Mouse (Mus musculus): ENCODE data around the gene Acadvl.

The Acadvl gene

GRCm38 (mm10) chr11:70000396-70000898, 14.8 kb downstream of the Acadvl start, which contains the start of gene Dvl2:
Dvl2 (plus strand) TSS chr11:70000595.
- peak; percentile 91 to 95 for DNase-seq

GRCm38 (mm10) chr11:69999666-70000065, 15.5 kb downstream of the Acadvl start:
- no peak for DNase-seq

- no peak for DNase-seq
These were observed 16.4 kb downstream of the Acadvl start for GRCm38 (mm10) chr11:69998567-69999491.

- DNase-seq = peak; percentile 89
These were observed 18.1 kb downstream of the Acadvl start for GRCm38 (mm10) chr11:69997070-69997509.

- peak in 1 of 2 experiments; percentile 46 for DNase-seq
These were observed 18.8 kb downstream of the Acadvl start for GRCm38 (mm10) chr11:69996161-69997061.

- DNase-seq = peak; percentile 98 to 99
These were observed 19.7 kb downstream of the Acadvl start, which contains the start of gene Phf23 for GRCm38 (mm10) chr11:69995391-69995960. Phf23 (plus strand) TSS chr11:69995777.

- DNase-seq = no peak
These were observed 20.7 kb downstream of the Acadvl start for GRCm38 (mm10) chr11:69994401-69995090.

GRCm38 (mm10) chr11:69992932-69993331, 22.3 kb downstream of the Acadvl start:
- no peak for DNase-seq

GRCm38 (mm10) chr11:69992396-69992795, 22.8 kb downstream of the Acadvl start:
- peak; percentile 51 to 62 for DNase-seq

- DNase-seq = no peak
These were observed 23.5 kb downstream of the Acadvl start for GRCm38 (mm10) chr11:69991711-69992110.

GRCm38 (mm10) chr11:69990850-69991691, 24.1 kb downstream of the Acadvl start, which contains the start of gene Gabarap:
Gabarap (plus strand) TSS chr11:69991143.
- peak; percentile 97 to 98 for DNase-seq

- DNase-seq = no peak
These were observed 25.3 kb downstream of the Acadvl start for GRCm38 (mm10) chr11:69989949-69990348.

- DNase-seq = no peak
These were observed 30.8 kb downstream of the Acadvl start for GRCm38 (mm10) chr11:69984431-69984830.

- DNase-seq = no peak
These were observed 31.8 kb downstream of the Acadvl start for GRCm38 (mm10) chr11:69983377-69983776.

- DNase-seq = no peak
These were observed 32.3 kb downstream of the Acadvl start for GRCm38 (mm10) chr11:69982877-69983276.

GRCm38 (mm10) chr11:69982225-69982624, 33.0 kb downstream of the Acadvl start, which contains the start of gene Elp5:
Elp5 (minus strand) TSS chr11:69982517.
- no peak for DNase-seq

GRCm38 (mm10) chr11:69981141-69981762, 34.0 kb downstream of the Acadvl start, which contains the start of gene Ctdnep1:
Ctdnep1 (plus strand) TSS chr11:69981156.
- no peak for DNase-seq

- DNase-seq = peak; percentile 98 to 100
These were observed 34.7 kb downstream of the Acadvl start for GRCm38 (mm10) chr11:69980196-69981140.

GRCm38 (mm10) chr11:69979827-69980195, 35.4 kb downstream of the Acadvl start:
- no peak for DNase-seq
